Mouse (Mus musculus) midbrain, embryonic 12.5 days (tissue): ENCODE data around the gene Adamts10. TPM values are rescaled to one million over a fixed set of nuclear protein-coding genes. Genes with fewer than 3 reads are reported as not detected.

Experiments used
- ATAC-seq: fragments of 200-750 bp; cut with Nextera tagmentation; 2 replicates; pipeline ENCODE4 v1.8.0; 2017; ENCODE audit warnings: low read depth, moderate TSS enrichment, moderate library complexity; ENCODE audit not compliant: low FRiP score
- H3K27ac ChIP-seq: fragments of 300-500 bp; sonication (generic); replicated peaks from 2 replicates; pipeline ENCODE4 v1.5.1; 2016; ENCODE audit warnings: mild to moderate bottlenecking
- H3K27me3 ChIP-seq: fragments of 300-500 bp; sonication (generic); 2 replicates; pipeline ENCODE4 v1.6.1; 2016; ENCODE audit warnings: mild to moderate bottlenecking
- H3K36me3 ChIP-seq: fragments of 300-500 bp; sonication (generic); 2 replicates; pipeline ENCODE4 v1.6.1; 2016
- H3K4me1 ChIP-seq: fragments of 300-500 bp; sonication (generic); 2 replicates; pipeline ENCODE4 v1.6.1; 2016
- H3K4me2 ChIP-seq: fragments of 300-500 bp; sonication (generic); replicated peaks from 2 replicates; pipeline ENCODE4 v1.6.1; 2016; ENCODE audit warnings: mild to moderate bottlenecking, moderate library complexity
- H3K4me3 ChIP-seq: fragments of 300-500 bp; sonication (generic); 2 replicates; pipeline ENCODE4 v1.5.1; 2016; ENCODE audit warnings: mild to moderate bottlenecking
- H3K9ac ChIP-seq: fragments of 300-500 bp; sonication (generic); replicated peaks from 2 replicates; pipeline ENCODE4 v1.6.1; 2016; ENCODE audit warnings: mild to moderate bottlenecking, moderate library complexity
- H3K9me3 ChIP-seq: fragments of 300-500 bp; sonication (generic); 2 replicates; pipeline ENCODE4 v1.6.1; 2016; ENCODE audit warnings: mild to moderate bottlenecking
- WGBS: fragments of 180-500 bp; shearing (Covaris S2); methylation state at CpG from one replicate; pipeline ENCODE4 v1.1.7; 2016; 5-methylcytosine and 5-hydroxymethylcytosine counted together
- polyA plus RNA-seq: library from polyadenylated mRNA; unstranded; fragments of >200 nt; fragmentation: Nextera tagmentation; extraction: Ambion mirVana; gene quantifications from 2 replicates; pipeline ENCODE4 v1.2.1, GENCODE M21; 2016

Adamts10 gene
- polyA plus RNA-seq, 1 experiment from 2014 or later, result 59.4 TPM

DNA sequence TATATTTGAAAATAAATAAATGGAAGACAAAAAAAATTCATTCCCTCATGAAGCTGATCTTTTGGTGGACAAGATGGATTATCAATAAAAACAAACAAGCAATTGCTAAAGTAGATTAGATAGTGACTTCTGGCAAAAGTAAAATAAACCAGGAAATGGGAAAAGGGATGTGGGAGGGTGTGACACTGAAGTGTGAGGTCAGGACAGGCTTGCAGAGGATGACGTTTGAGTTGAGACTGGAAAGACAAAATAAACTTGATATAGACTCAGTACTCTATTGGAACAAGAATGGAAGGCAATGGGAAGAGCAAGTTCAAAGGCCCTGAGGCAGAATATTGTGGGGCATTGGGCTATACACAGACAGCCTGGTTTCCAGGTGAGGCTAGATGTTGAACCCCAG is 3.6 kb upstream of the Adamts10 start:
- WGBS, result 74% methylated on average over 1 of the region's 1 CpGs
- no peaks in the 10 kb centered on the region for H3K36me3 ChIP-seq
- no peak for ATAC-seq
- H3K27ac ChIP-seq, result no peak overlapping the region
- peaks cover 9% of the 10 kb centered on the region for H3K4me1 ChIP-seq
- no peaks in the 10 kb centered on the region for H3K9me3 ChIP-seq
- H3K4me3 ChIP-seq, result no peak overlapping the region
- no peaks in the 10 kb centered on the region for H3K27me3 ChIP-seq
- H3K9ac ChIP-seq, result no peak overlapping the region
- no peak overlapping the region for H3K4me2 ChIP-seq

DNA sequence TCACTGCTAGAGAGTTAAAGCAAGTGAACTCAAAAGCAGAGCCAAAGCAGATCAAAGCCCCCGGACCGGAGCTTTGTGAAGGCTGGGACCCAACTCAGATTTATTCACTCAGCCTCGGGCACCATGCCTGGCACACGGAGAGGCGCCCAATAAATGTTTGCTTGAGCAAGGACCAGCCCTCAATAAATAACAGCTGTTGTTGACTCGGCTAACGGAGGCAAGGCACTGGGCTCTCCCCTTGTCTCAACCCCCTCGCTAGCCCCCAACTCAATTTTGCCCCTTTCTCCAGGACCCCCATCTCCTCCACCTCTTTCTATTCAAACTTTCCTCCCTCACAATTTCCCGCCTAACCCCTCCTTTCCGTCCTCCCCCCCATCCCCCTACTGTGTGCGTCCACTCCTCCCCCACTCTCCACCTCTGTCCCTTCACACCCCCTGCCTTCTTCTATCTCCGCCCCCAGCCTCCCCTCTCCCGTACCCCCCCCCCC is 530 bp upstream of the Adamts10 start:
- H3K4me2 ChIP-seq, result peak overlapping the region; percentile 69
- H3K4me1 ChIP-seq, result peaks cover 20% of the 10 kb centered on the region
- peak overlapping the region; percentile 64 for H3K4me3 ChIP-seq
- 8% methylated on average over 11 of the region's 13 CpGs for WGBS
- ATAC-seq, result peak; percentile 63
- peaks cover under 1% of the 10 kb centered on the region; the same call in 1 of the 2 replicates for H3K36me3 ChIP-seq
- no peaks in the 10 kb centered on the region for H3K27me3 ChIP-seq
- H3K9ac ChIP-seq, result peak overlapping the region; percentile 66
- H3K9me3 ChIP-seq, result no peaks in the 10 kb centered on the region
- peak overlapping the region; percentile 73 for H3K27ac ChIP-seq

DNA sequence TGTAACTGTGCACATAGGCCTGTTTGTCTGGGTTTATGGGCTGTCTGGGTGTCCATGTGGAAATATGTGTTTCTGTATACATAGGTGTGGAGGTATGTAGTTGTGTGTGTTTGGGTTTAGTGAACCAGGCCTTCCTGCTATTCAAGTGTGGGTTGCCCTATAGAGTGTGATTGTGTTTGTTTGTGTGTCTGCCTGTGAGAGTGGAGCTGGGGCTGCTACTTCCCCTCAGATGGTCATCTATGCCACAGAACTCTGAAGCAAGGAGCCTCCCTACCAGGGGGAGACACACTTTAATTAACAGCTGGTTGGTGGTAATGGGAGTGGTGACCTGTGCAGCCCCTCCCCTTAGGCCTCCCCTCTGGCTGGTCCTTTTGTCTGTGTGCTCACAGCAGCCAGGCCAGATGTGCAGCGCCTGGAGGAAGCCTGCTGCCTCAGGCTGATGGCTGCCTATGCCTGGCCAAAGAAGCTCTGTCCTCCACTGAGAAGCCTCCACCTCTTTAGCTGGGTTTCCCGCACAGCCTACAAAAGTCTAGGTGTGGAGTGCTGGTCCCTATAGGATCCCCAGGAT is 886 bp downstream of the Adamts10 start:
- Histone ChIP-seq H3K36me3 (peaks cover 15% of the 10 kb centered on the region), H3K9ac (peak overlapping the region; percentile 66), H3K27me3 (no peaks in the 10 kb centered on the region), H3K4me1 (peaks cover 20% of the 10 kb centered on the region), H3K4me3 (peak overlapping the region; percentile 64), H3K9me3 (no peaks in the 10 kb centered on the region), H3K4me2 (peak overlapping the region; percentile 69), H3K27ac (peak overlapping the region; percentile 73)
- peak; percentile 52 for ATAC-seq
- 0% methylated on average over 2 of the region's 2 CpGs for WGBS

DNA sequence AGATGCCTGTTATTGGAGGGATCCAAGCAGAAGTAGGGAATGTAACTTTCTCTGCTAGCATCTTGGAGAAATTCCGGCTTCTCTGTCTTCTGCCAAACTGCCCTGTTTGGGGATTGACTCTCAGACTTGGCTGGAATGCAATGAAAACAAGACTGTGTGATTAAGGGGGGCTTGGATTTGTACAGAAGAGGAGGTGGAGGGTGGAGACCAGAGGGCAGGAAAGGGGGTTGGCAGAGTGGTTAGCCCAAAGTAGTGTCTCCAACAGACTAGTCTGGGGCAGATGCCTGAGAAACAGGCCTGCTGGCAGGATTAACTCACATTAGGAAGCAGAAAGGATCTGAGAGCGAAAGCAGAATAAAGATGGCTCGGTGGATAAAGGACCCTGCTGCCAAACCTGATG is 2.5 kb downstream of the Adamts10 start:
- Histone ChIP-seq H3K27ac (no peak overlapping the region), H3K36me3 (peaks cover 31% of the 10 kb centered on the region), H3K4me2 (no peak overlapping the region), H3K27me3 (no peaks in the 10 kb centered on the region), H3K4me1 (peaks cover 20% of the 10 kb centered on the region), H3K4me3 (no peak overlapping the region), H3K9ac (no peak overlapping the region), H3K9me3 (no peaks in the 10 kb centered on the region)
- no peak for ATAC-seq
- 56% methylated on average over 3 of the region's 3 CpGs for WGBS

DNA sequence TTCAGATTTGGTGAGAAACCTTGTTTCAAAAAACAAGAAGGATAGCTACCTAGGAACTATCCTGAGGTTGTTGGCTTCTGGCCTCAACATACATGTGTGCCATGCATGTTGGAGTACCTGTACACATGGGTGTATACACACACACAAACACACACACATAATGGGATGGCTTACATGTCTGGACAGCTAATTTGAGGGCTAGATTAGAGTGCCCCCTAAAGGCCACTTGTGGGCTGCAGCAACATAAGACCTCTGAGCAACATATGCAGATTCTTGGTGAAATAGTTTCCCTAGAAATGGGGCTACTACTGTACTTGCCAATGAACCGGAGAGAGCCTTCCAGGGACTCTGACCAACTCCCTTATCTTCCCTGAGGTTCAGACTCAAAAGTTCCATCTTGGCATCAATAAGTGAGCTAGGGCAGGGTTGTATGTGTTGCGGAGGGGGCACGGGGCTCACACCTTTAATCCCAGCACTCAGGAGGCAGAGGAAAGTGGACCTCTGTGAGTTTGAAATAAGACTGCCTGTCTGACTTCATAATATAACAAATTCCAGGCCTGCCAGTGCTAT is 15.2 kb downstream of the Adamts10 start:
- Histone ChIP-seq H3K9ac (no peak overlapping the region), H3K4me1 (no peaks in the 10 kb centered on the region), H3K9me3 (no peaks in the 10 kb centered on the region), H3K27me3 (no peaks in the 10 kb centered on the region), H3K36me3 (peaks cover 47% of the 10 kb centered on the region), H3K27ac (no peak overlapping the region), H3K4me2 (no peak overlapping the region), H3K4me3 (no peak overlapping the region)
- no peak for ATAC-seq
- WGBS, result 94% methylated on average over 3 of the region's 3 CpGs

DNA sequence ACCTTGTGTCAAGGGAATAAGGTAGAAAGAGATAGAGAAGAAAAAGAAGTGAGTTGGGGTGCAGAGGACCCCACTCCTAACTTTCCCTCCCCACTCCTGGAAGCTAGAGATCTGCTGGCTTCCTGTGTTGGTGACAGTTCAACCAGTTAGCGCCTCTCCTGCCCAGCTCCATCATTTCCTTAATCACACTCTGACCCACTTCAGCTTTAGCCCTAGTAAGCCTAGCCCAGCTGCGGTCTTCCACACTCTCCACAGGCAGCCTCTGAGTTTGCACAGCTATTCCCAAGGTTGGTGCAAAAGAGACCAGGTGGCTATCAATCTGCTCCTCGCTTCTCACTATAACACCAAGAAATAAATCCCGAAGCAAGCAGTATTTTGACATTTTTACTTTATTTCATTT is 15.9 kb downstream of the Adamts10 start:
- no peak for ATAC-seq
- no peak overlapping the region for H3K9ac ChIP-seq
- no peak overlapping the region for H3K27ac ChIP-seq
- no peaks in the 10 kb centered on the region for H3K9me3 ChIP-seq
- no peak overlapping the region for H3K4me2 ChIP-seq
- 99% methylated on average over 4 of the region's 4 CpGs for WGBS
- H3K4me3 ChIP-seq, result no peak overlapping the region
- H3K27me3 ChIP-seq, result no peaks in the 10 kb centered on the region
- no peaks in the 10 kb centered on the region for H3K4me1 ChIP-seq
- H3K36me3 ChIP-seq, result peaks cover 45% of the 10 kb centered on the region

DNA sequence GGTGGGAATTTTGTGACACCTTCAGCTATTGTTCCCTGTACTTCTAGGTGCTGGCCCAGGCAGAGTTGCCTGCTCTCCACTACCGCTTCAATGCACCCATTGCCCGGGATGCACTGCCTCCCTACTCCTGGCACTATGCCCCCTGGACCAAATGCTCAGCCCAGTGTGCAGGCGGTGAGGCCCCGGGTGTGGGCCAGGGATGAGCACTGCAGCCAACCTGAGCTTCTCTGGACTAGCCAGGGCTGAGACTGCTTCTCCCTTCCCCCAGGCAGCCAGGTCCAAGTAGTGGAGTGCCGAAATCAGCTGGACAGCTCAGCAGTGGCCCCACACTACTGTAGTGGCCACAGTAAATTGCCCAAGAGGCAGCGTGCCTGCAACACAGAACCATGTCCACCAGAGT is 25.2 kb downstream of the Adamts10 start:
- Histone ChIP-seq H3K4me2 (no peak overlapping the region), H3K4me1 (no peaks in the 10 kb centered on the region), H3K4me3 (no peak overlapping the region), H3K36me3 (peaks cover 60% of the 10 kb centered on the region), H3K27ac (no peak overlapping the region), H3K9ac (no peak overlapping the region), H3K9me3 (no peaks in the 10 kb centered on the region), H3K27me3 (no peaks in the 10 kb centered on the region)
- WGBS, result 87% methylated on average over 6 of the region's 6 CpGs
- no peak for ATAC-seq

DNA sequence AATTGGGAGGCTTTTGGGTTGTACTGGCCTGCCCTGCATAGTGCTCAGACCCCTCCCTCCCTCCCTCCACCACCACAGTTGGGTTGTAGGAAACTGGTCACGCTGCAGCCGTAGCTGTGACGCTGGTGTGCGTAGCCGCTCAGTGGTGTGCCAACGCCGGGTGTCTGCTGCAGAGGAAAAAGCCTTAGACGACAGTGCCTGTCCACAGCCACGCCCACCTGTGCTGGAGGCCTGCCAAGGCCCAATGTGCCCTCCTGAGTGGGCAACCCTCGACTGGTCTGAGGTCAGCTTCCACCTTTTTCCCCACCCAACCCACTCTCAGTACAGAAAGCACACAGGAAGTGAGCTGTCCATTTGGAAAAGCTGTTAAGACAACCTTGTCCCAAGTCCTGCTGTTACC is 26.4 kb downstream of the Adamts10 start:
- no peak overlapping the region for H3K9ac ChIP-seq
- H3K27ac ChIP-seq, result no peak overlapping the region
- no peaks in the 10 kb centered on the region for H3K4me1 ChIP-seq
- no peak for ATAC-seq
- no peak overlapping the region for H3K4me2 ChIP-seq
- WGBS, result 90% methylated on average over 10 of the region's 10 CpGs
- H3K4me3 ChIP-seq, result no peak overlapping the region
- peaks cover 50% of the 10 kb centered on the region for H3K36me3 ChIP-seq
- no peaks in the 10 kb centered on the region for H3K27me3 ChIP-seq
- H3K9me3 ChIP-seq, result no peaks in the 10 kb centered on the region

DNA sequence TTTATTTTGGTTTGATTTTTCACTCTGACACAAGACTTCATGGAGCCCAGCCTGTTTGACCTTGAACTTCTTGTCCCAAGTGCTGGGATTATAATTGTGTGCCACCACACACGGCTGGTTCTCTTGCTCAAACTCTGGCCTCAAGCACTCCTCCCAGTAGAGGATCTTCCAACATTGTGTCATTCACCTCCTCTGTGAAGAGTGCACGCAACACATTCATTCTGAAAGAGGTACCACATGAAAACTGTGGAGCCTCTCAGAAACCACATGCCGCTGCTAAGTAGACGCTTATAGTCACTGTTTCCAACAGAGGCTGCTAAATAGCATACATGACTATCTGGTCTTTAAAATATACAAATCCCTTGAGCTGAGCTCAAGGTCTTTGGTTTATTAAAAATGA is 28.1 kb downstream of the Adamts10 start:
- Histone ChIP-seq H3K9ac (no peak overlapping the region), H3K36me3 (peaks cover 38% of the 10 kb centered on the region), H3K27ac (no peak overlapping the region), H3K4me2 (no peak overlapping the region), H3K9me3 (no peaks in the 10 kb centered on the region), H3K4me1 (no peaks in the 10 kb centered on the region), H3K4me3 (no peak overlapping the region), H3K27me3 (no peaks in the 10 kb centered on the region)
- no peak for ATAC-seq
- 91% methylated on average over 4 of the region's 4 CpGs for WGBS

DNA sequence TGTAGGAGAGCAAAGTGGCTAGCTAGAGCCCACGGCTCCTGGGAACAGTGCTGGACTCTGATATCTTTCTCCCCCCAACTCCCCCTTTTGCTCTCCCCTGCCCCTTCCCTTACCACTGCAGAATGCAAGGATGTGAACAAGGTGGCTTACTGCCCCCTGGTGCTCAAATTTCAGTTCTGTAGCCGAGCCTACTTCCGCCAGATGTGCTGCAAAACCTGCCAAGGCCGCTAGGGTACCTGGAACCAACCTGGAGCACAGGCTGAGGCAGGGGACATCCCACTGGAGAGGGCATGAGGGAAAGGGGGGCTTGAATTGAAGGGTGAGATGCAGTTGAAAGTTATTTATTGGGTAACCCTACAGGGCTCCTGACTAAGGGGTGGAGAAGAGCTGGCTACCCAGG is 29.0 kb downstream of the Adamts10 start:
- no peak overlapping the region for H3K27ac ChIP-seq
- no peaks in the 10 kb centered on the region for H3K27me3 ChIP-seq
- ATAC-seq, result 0 out of 2 replicates have a peak, but pooled peaks have one; percentile 12
- H3K4me1 ChIP-seq, result no peaks in the 10 kb centered on the region
- H3K36me3 ChIP-seq, result peaks cover 38% of the 10 kb centered on the region
- no peak overlapping the region for H3K4me2 ChIP-seq
- WGBS, result 45% methylated on average over 4 of the region's 4 CpGs
- H3K4me3 ChIP-seq, result no peak overlapping the region
- H3K9me3 ChIP-seq, result no peaks in the 10 kb centered on the region
- H3K9ac ChIP-seq, result no peak overlapping the region

DNA sequence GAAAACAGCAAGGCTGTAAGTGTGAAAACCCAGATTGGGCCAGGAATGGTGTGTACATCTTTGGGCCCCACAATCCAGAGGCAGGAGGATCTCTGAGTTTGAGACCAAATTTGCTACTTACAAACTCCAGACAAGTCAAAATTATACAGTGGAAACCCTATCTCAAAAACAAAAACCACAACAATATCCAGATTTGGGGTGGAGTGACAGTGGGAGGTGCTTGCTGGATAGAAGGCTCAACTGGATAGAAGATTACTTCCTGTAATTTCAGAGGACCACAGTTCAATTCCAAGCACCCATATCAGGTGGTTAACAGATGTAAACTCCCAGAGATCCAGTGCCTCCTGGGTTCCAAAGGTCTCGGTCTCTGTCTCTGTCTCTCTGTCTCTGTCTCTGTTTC is 30.5 kb downstream of the Adamts10 start:
- no peaks in the 10 kb centered on the region for H3K27me3 ChIP-seq
- ATAC-seq, result no peak
- no peak overlapping the region for H3K4me3 ChIP-seq
- H3K36me3 ChIP-seq, result peaks cover 24% of the 10 kb centered on the region
- 89% methylated on average over 1 of the region's 1 CpGs for WGBS
- no peaks in the 10 kb centered on the region for H3K4me1 ChIP-seq
- H3K27ac ChIP-seq, result no peak overlapping the region
- H3K9me3 ChIP-seq, result no peaks in the 10 kb centered on the region
- no peak overlapping the region for H3K9ac ChIP-seq
- no peak overlapping the region for H3K4me2 ChIP-seq

DNA sequence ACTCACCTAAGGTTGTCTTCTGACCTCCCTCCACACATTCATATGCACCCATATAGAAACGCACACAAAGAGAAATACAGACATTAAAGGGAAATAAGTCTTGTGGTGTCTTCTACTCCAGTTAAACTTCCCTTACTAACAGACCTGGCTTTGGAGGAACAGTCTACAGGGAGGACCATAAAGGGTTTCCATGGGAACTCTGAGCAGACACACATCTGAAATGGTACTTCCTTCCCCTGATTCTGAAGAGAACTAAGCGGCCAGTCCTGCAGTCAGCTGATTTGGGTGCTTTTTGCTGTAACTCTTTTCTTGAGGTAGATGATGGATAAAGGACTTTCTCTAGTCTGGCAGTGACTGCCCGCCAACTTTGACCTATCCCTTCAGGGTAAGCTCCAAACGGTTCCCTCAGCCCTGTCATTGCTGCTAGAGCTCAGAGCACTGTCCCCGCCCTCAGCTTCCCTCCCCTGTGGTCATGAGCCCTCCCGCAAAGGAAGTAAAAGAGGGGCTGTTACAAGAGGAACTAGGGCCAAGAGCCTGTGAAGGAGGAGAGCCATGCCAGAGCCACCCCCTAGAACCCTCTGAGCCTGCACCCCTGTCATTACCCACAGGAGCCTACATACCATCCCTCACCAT is 31.3 kb downstream of the Adamts10 start, which contains the start of gene Myo1f:
Myo1f (plus strand) TSS at position 485 of the 633 bp plus-strand sequence.
- Histone ChIP-seq H3K9me3 (no peaks in the 10 kb centered on the region), H3K36me3 (peaks cover 18% of the 10 kb centered on the region), H3K9ac (no peak within 1 kb of the TSS), H3K4me3 (no peak within 1 kb of the TSS), H3K27ac (no peak within 1 kb of the TSS), H3K4me2 (no peak within 1 kb of the TSS), H3K27me3 (no peaks in the 10 kb centered on the region), H3K4me1 (no peaks in the 10 kb centered on the region)
- WGBS, result 52% methylated on average over 6 of the region's 6 CpGs
- ATAC-seq, result no peak
